Comparison of ENCODE assay signal across 10 mouse cellular contexts in genomic region chr2:164470254-164470653, GRCm38 (mm10). TPM values are rescaled to one million over a fixed set of nuclear protein-coding genes. Genes with fewer than 3 reads are reported as not detected.
DNase-seq lines count a peak whose midpoint lies in the region; ATAC-seq lines count a peak whose summit lies in the region.
"Had no signal": no experiment of that assay in that cellular context is flagged by ENCODE, and none has a peak within 500 bp of the region (broad histone marks: within the 10 kb centered on the region; RNA-seq: fewer than 3 reads in every experiment).

No protein-coding gene starts in this region.

- ATAC-seq in kidney, embryonic 16.5 days (ENCODE audit: low FRiP score, low TSS enrichment), result 0 out of 2 replicates have a peak, but pooled peaks have one; percentile 35

- no peak overlapping the region for H3K4me3 ChIP-seq in kidney, embryonic 16.5 days (ENCODE audit: low read length)
- H3K4me3 ChIP-seq: embryonic facial prominence, embryonic 15.5 days; limb, embryonic 13.5 days had no signal

- H3K36me3 ChIP-seq in kidney, embryonic 16.5 days (ENCODE audit: insufficient read depth, low read length), result peaks cover 17% of the 10 kb centered on the region; the same call in 1 of the 2 replicates

- no peaks in the 10 kb centered on the region for H3K9me3 ChIP-seq in kidney, embryonic 16.5 days (ENCODE audit: low read length)
- H3K9me3 ChIP-seq: embryonic facial prominence, embryonic 15.5 days; limb, embryonic 13.5 days had no signal

- no peak overlapping the region for H3K4me2 ChIP-seq in kidney, embryonic 16.5 days (replicated peaks; ENCODE audit: low read depth, low read length)
- H3K4me2 ChIP-seq: embryonic facial prominence, embryonic 15.5 days; limb, embryonic 13.5 days had no signal

- 25% methylated on average over 10 of the region's 10 CpGs for WGBS in kidney, embryonic 16.5 days

- H3K27me3 ChIP-seq in kidney, embryonic 16.5 days (ENCODE audit: insufficient read depth, low read length), result no peaks in the 10 kb centered on the region
- H3K27me3 ChIP-seq: embryonic facial prominence, embryonic 15.5 days; limb, embryonic 13.5 days had no signal

- no peaks in the 10 kb centered on the region for H3K4me1 ChIP-seq in kidney, embryonic 16.5 days (ENCODE audit: insufficient read depth, low read length)
- H3K4me1 ChIP-seq: limb, embryonic 13.5 days had no signal

- H3K27ac ChIP-seq in kidney, embryonic 16.5 days (ENCODE audit: low read length), result no peak overlapping the region
- H3K27ac ChIP-seq: embryonic facial prominence, embryonic 15.5 days; limb, embryonic 13.5 days had no signal

- peak; percentile 66 for DNase-seq in gastrocnemius, adult 18-20 months (ENCODE audit: low spot score)
- no peak for DNase-seq in gastrocnemius, postnatal 36 days
- peak; percentile 51 for DNase-seq in urinary bladder, postnatal 25 days (ENCODE audit: low spot score)
- no peak for DNase-seq in urinary bladder, postnatal 4 days (ENCODE audit: low spot score in 2 of 2)
- peak; percentile 48 to 74 for DNase-seq in cerebellum, postnatal 25 days
- peak; percentile 89 for DNase-seq in lung, postnatal 36 days
- DNase-seq in thymus, postnatal 25 days, result peak; percentile 55

- no peak overlapping the region for H3K9ac ChIP-seq in kidney, embryonic 16.5 days (replicated peaks; ENCODE audit: low read length)
- H3K9ac ChIP-seq: embryonic facial prominence, embryonic 15.5 days; limb, embryonic 13.5 days had no signal

- intact Hi-C loops in gastrocnemius, postnatal 36 days (cut with DNase I), result no loop called here

RNA-seq across cellular contexts. Expression of gene Trp53tg5, which starts 3.3 kb away (rescaled TPM):
- total RNA-seq in gastrocnemius, adult 18-20 months (2021), result not detected
- not detected for total RNA-seq in gastrocnemius, postnatal 36 days (2021)
- not detected in 2 replicates for polyA plus RNA-seq in kidney, embryonic 16.5 days (2015; fragmentation: Nextera tagmentation; extraction: Ambion mirVana)
- polyA plus RNA-seq: embryonic facial prominence, embryonic 15.5 days; limb, embryonic 13.5 days had no signal

RNA-seq across cellular contexts. Expression of gene Gm20458, which starts 9.5 kb away (rescaled TPM):
- total RNA-seq in gastrocnemius, adult 18-20 months (2021), result 1 to 10 TPM; 3.8 to 6.5 TPM
- 1 to 10 TPM; 2.5 to 5.3 TPM for total RNA-seq in gastrocnemius, postnatal 36 days (2021)
- 8.1 and 14.0 TPM in 2 replicates for polyA plus RNA-seq in kidney, embryonic 16.5 days (2015; fragmentation: Nextera tagmentation; extraction: Ambion mirVana)

RNA-seq across cellular contexts. Expression of gene Sys1, which starts 13.5 kb away (rescaled TPM):
- 10 to 100 TPM; 26.0 to 26.2 TPM for total RNA-seq in gastrocnemius, adult 18-20 months (2021)
- total RNA-seq in gastrocnemius, postnatal 36 days (2021), result 10 to 100 TPM; 17.2 to 20.3 TPM
- polyA plus RNA-seq in kidney, embryonic 16.5 days (2015; fragmentation: Nextera tagmentation; extraction: Ambion mirVana), result 65.9 and 67.0 TPM in 2 replicates

RNA-seq across cellular contexts. Expression of gene Dbndd2, which starts 15.7 kb away (rescaled TPM):
- total RNA-seq in gastrocnemius, adult 18-20 months (2021), result 10 to 100 TPM; 22.8 to 24.5 TPM
- total RNA-seq in gastrocnemius, postnatal 36 days (2021), result 10 to 100 TPM; 24.6 to 25.8 TPM
- 12.6 and 18.2 TPM in 2 replicates for polyA plus RNA-seq in kidney, embryonic 16.5 days (2015; fragmentation: Nextera tagmentation; extraction: Ambion mirVana)

RNA-seq across cellular contexts. Expression of gene Sdc4, which starts 26.6 kb away (rescaled TPM):
- total RNA-seq in gastrocnemius, adult 18-20 months (2021), result 10 to 100 TPM; 62.6 to 77.3 TPM
- 10 to 100 TPM; 36.5 to 50.3 TPM for total RNA-seq in gastrocnemius, postnatal 36 days (2021)
- polyA plus RNA-seq in kidney, embryonic 16.5 days (2015; fragmentation: Nextera tagmentation; extraction: Ambion mirVana), result 204 and 209 TPM in 2 replicates

Comparison
In these comparisons a context has a peak if more than half of its experiments do, and no peak if none do; other contexts are left out.
1. DNase-seq: peak in gastrocnemius, adult 18-20 months (single experiment), urinary bladder, postnatal 25 days (single experiment), cerebellum, postnatal 25 days (2 of 2), lung, postnatal 36 days (single experiment) and thymus, postnatal 25 days (single experiment); none in gastrocnemius, postnatal 36 days (0 of 2) and urinary bladder, postnatal 4 days (0 of 2).